Mouse (Mus musculus) limb, embryonic 11.5 days (tissue): Measurements from ENCODE around the gene Clca3b. TPM values are rescaled to one million over a fixed set of nuclear protein-coding genes. Genes with fewer than 3 reads are reported as not detected.

Experiments used
- ATAC-seq: fragments of 200-750 bp; cut with Nextera tagmentation; 2 replicates; pipeline ENCODE4 v1.8.0; 2017; ENCODE audit warnings: low read depth; ENCODE audit not compliant: insufficient number of reproducible peaks, low FRiP score, low TSS enrichment
- DNase-seq: peaks from one replicate; pipeline ENCODE4 v3.0.0-alpha.2; 2015; ENCODE audit warnings: low spot score
- H3K27ac ChIP-seq: fragments of 300-500 bp; sonication (generic); replicated peaks from 2 replicates; pipeline ENCODE4 v1.5.1; 2014; ENCODE audit warnings: low read depth, mild to moderate bottlenecking, low read length
- H3K27me3 ChIP-seq: fragments of 300-500 bp; sonication (generic); 2 replicates; pipeline ENCODE4 v1.6.1; 2014; ENCODE audit warnings: mild to moderate bottlenecking, low read length, mixed read lengths; ENCODE audit not compliant: control insufficient read depth, insufficient read depth
- H3K36me3 ChIP-seq: fragments of 300-500 bp; sonication (generic); 2 replicates; pipeline ENCODE4 v1.6.1; 2014; ENCODE audit warnings: mild to moderate bottlenecking, low read length, moderate library complexity, mixed read lengths; ENCODE audit not compliant: control insufficient read depth, insufficient read depth
- H3K4me1 ChIP-seq: fragments of 300-500 bp; sonication (generic); 2 replicates; pipeline ENCODE4 v1.6.1; 2014; ENCODE audit warnings: low read length, mixed read lengths; ENCODE audit not compliant: control insufficient read depth, insufficient read depth
- H3K4me2 ChIP-seq: fragments of 300-500 bp; sonication (generic); 2 replicates; pipeline ENCODE4 v1.6.1; 2014; ENCODE audit warnings: low read depth, mild to moderate bottlenecking, moderate library complexity; ENCODE audit not compliant: severe bottlenecking
- H3K4me3 ChIP-seq: fragments of 300-500 bp; sonication (generic); 2 replicates; pipeline ENCODE4 v1.5.1; 2014; ENCODE audit warnings: low read depth, low read length
- H3K9ac ChIP-seq: fragments of 300-500 bp; sonication (generic); 2 replicates; pipeline ENCODE4 v1.6.1; 2014; ENCODE audit warnings: mild to moderate bottlenecking, low read length
- H3K9me3 ChIP-seq: fragments of 300-500 bp; sonication (generic); 2 replicates; pipeline ENCODE4 v1.6.1; 2016; ENCODE audit warnings: low read length; ENCODE audit not compliant: control insufficient read depth
- WGBS: fragments of 180-500 bp; shearing (Covaris S2); extraction: QIAGEN DNeasy Blood & Tissue Kit; methylation state at CpG from one replicate; pipeline ENCODE4 v1.1.7; 2014; 5-methylcytosine and 5-hydroxymethylcytosine counted together
- polyA plus RNA-seq: library from polyadenylated mRNA; unstranded; fragments of >200 nt; fragmentation: Nextera tagmentation; extraction: Ambion mirVana; gene quantifications from 2 replicates; pipeline ENCODE4 v1.2.1, GENCODE M21; 2014

Clca3b gene
- polyA plus RNA-seq, 1 experiment from 2014 or later: 0.07 TPM

GRCm38 (mm10) chr3:144785181-144786148, 63.7 kb downstream of the Clca3b start:
- H3K4me2 ChIP-seq: no peak overlapping the region
- no peak for ATAC-seq
- no peak for DNase-seq
- H3K27me3 ChIP-seq: no peaks in the 10 kb centered on the region
- no peaks in the 10 kb centered on the region for H3K9me3 ChIP-seq
- H3K9ac ChIP-seq: no peak overlapping the region
- H3K4me1 ChIP-seq: no peaks in the 10 kb centered on the region
- H3K4me3 ChIP-seq: no peak overlapping the region
- no peaks in the 10 kb centered on the region for H3K36me3 ChIP-seq
- WGBS: 86% methylated on average over 11 of the region's 11 CpGs
- H3K27ac ChIP-seq: no peak overlapping the region

Other genes starting within 250 kb of the Clca3b start
- 88.3 and 92.2 TPM in 2 replicates for gene Sh3glb1, start 129.0 kb downstream of the Clca3b start, polyA plus RNA-seq
- gene Clca3a1, start 88.4 kb downstream of the Clca3b start, polyA plus RNA-seq: 0.11 TPM in 1 of 2 replicates, not detected in the other
- gene Clca3a2, start 29.9 kb downstream of the Clca3b start, polyA plus RNA-seq: not detected in 2 replicates
- not detected in 2 replicates for gene Clca4b, start 83.2 kb upstream of the Clca3b start, polyA plus RNA-seq
- gene Clca4a, start 125.7 kb upstream of the Clca3b start, polyA plus RNA-seq: not detected in 2 replicates
- gene Clca1, start 183.4 kb upstream of the Clca3b start, polyA plus RNA-seq: 0.12 and 1.5 TPM in 2 replicates